Mouse (Mus musculus): ENCODE data around the gene Lrfn5.
A peak's percentile ranks its signal among the peaks of the same experiment; 100 is the strongest.

Gene Lrfn5

DNA sequence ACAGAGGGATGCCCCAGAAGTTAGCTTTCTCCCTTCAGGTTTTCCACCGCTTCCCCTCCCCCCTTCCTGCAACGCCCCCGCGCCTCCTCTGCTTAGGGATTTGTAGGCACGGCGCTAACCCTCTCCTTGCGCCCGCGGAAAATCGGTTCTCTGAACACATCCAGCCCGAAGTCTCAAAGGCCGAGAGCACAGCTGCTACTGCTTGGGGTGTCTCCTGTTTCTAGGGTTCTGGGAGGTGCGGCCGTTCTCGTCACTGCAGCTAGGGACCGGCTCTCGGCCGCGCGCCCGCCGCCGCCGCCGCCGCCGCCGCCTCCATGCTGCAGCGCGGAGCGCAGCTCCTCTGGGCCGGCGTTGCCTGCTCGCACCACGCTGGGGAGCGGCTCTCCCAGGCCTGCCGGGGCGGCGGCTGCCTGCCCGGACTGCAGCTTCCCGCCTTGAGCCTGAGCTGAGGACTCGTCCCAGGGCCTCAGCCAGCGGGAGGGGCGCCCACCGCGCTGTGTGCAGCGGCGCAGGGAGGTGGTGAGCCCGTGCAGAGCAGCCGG, at the start of gene Lrfn5:
Gene Lrfn5 (plus strand): TSS at position 322 of the 542 bp plus-strand sequence.
- peak; percentile 75 for DNase-seq (ENCODE audit: low read depth, low spot score)

DNA sequence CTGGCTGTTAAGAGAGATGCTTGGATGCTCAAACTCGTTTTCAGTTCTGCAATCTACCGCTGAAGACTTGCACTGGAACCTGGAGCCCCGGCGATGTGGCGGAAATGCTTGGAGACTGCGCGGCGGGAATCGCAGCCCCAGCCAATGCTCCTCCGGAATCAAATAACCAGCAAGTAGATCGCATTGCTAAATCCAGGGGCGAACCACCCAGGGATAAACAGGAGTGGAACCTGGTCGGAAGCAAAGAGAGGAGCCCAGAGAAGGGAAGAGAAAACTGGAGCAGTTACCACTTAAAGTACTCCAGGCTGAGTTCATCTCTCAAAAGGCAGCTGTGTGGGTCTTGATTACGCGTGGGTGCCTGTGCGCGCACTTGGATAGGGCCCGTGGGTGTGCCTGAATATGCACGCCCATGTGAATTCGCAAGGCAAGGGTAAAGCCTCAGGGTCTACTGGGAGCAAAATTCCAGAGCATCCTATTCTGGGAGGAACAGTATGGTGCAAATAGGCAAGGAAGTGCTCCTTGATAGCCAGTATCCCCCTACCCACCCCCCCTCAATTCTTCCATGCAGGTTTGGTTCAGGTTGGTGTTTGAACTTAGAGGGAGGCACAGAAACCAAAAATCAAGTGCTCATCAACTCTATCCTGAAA, 1.3 kb upstream of the Lrfn5 start:
- no peak for DNase-seq (ENCODE audit: low read depth, low spot score)

DNA sequence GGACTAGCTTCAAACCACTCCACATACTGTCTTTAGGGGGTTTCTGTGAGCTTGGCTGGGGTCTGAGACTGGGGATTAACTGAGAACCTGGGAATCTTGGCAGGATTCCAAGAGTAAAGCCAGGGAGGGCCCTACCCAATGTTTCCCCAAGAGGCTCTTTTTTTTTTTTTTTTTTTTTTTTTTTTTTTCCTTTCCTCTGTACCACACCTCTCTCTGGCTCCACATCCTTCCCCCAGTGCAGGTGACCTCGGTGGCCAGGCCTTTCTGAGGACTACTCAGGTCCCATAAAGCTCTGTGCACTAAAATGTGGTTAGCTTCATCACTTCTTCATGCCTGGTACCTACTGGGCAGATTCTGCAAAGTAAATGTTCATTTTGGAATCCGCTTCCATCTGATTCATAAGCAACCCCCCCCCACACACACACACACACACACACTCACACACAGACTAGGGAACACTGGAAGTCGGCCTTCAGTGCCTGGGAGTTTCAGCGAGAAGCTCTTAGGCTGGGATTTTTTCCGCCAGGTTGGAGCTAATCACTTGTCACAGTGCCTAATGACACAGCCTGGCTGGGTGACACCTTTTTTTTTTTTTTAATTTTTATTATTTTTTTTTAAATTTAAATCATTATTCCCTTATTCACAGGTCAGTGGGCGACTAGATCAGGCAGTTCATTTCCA, 662 bp upstream of the Lrfn5 start:
- DNase-seq (ENCODE audit: low read depth, low spot score), result no peak

DNA sequence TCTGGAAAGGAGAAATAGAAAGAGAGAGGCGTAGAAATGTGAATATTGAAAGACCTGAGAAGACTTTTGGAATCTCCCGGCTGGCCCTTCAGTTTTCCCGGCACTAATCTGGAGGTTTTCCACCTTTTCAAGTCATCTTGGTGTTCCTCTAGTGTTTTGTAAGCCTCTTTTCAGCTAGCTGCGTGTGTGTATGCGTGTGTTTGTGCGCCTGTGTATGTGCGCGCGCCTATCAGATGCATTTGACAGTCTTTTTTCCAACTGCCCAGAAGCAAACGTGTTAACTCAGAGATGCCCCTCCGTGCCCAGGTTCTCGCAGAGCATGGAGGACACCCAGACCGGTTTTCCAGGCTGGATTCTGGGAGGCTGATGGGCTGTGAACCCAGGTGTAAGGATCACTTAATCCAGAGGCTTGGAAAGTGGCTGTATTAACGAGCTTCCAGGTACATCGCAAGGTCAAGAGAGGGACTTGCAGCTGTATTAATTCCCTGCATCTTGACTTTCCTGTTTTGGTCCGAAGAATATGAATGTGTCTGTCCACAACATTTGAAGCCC, 757 bp downstream of the Lrfn5 start:
- no peak for DNase-seq (ENCODE audit: low read depth, low spot score)

DNA sequence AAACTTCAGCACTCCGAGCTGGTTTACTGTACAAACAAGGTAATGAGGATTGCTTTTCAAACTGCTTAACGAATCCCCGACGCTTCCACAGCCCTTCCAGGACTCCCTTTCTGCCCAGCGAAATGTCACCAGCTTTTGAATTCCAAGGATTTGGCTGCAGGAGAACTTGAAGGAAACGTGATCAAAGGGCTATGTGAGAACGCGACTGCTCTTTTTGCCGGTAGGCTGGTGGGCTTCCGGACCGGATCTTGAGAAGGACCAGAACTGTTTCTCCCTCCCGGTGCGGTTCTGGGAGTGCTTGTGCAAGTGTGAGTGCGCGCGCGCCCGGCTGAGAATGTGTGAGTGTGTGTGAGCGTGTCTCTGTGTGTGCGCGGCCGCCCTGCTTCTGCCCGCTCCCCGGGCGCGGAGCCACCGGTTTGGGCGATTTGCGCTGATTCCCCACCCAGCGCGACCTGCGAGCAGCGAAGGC, 1.3 kb downstream of the Lrfn5 start:
- peak; percentile 24 for DNase-seq (ENCODE audit: low read depth, low spot score)

DNA sequence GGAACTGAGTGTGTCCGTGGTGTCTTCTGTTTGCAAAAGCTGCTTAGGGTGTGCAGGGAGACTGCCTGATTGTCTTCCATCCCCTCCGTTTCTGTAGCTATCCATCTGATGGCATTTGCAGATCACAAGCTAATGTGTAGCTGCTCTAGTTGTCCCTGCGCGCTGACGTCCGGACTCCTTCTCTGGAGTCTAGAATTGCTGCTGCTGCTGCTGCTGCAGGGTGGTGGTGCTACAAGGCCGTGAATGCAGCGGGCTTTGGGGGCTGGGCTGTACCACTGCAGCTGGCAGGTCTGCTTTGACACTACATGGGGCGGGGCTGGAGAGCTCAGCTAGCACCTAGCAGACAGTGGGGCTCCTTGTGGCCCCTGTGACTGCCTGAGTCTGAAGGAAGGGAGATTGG, 3.2 kb downstream of the Lrfn5 start:
- DNase-seq (ENCODE audit: low read depth, low spot score), result peak; percentile 48

DNA sequence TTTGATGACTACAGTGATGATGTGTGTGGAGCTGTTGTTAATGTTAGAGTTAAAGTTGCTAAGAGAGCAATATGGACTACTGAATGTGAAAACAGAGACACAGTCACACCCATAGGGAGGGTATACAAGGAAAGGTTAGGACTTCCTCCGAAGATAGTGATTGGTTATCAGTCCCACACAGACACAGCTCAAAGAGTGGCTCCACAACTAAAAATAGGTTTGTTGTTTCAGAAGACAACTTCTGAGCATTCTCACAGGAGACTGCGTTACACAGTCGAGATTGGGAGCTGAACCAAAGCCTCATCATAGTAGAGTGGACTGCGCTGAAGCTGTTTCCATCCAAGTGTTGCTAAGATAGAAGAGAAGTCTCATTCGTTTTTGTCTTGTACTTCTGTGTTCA, 57.0 kb downstream of the Lrfn5 start:
- no peak for DNase-seq (ENCODE audit: low read depth, low spot score)

DNA sequence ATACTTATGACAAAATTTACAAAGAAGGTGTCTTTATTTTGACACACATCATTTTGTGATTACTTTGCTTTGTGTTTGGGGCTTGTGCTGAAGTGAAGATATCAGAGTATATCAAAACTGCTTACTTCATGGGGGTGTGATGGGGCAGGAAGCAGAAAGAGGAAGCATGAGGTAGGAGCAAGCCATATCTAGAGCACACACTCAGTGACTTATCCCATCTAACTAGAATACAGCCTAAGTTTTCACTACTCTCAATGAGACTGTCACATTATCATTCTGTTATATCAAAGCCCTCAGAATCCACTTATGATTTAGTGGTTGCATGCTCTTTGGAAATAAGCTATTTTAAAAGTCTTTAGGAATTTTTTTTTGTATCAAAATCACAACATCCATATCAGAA, 77.4 kb downstream of the Lrfn5 start:
- no peak for DNase-seq (ENCODE audit: low read depth, low spot score)

DNA sequence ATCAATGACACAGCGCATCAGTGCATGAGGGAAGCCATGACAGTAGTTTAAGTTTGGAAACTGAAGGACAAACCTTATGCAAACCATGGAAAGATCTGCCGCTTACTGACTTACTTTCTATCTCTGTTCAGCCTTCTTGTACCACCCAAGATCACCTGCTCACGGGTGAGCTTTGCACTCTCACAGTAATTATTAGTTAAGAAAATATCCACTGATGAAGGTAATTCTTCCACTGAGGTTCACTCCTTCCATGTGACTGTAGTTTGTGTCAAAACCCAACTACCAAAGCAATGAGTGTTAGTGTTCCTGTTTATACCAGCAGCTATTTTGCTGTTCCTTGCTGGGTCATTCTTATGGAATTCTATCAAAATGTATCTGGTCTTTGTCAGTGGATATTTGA, 84.9 kb downstream of the Lrfn5 start:
- DNase-seq (ENCODE audit: low read depth, low spot score), result no peak

DNA sequence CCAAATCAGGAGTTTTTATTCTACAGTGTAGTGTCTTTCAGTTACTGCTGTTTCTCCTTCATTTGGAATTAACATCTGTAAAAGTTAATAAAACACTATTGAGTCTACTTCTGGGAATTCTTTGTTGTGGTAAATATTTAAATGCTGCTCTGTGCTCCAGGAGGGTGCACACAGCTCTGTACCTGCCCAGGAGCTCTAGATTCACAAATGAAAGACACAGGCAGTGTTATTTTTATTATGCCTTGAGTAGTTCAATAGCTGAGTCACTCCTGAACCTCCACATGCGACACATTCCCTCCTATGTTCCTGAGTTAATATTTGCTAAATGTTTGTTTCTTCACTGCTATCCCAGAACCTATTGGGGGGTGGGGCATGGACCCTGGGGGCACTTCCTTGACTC, 87.1 kb downstream of the Lrfn5 start:
- no peak for DNase-seq (ENCODE audit: low read depth, low spot score)

DNA sequence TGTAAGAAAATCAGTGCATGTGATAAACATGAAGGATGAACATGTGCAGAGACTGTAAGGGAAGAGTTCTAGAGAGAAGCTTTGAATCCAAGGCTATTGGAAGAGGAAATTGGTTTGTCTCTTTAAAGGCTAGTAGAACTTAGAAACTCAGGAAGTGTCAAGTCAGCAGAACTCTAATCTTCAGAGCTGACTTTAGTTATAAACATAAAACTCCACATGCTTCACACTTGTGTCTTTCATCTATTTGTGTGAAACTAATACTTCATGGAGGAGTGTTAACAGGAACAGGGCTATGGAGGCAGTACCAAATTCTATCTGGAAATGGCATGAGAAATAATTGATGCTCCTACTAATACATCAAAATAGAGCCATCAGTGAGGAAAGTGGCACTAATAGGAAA, 101.6 kb downstream of the Lrfn5 start:
- no peak for DNase-seq (ENCODE audit: low read depth, low spot score)

DNA sequence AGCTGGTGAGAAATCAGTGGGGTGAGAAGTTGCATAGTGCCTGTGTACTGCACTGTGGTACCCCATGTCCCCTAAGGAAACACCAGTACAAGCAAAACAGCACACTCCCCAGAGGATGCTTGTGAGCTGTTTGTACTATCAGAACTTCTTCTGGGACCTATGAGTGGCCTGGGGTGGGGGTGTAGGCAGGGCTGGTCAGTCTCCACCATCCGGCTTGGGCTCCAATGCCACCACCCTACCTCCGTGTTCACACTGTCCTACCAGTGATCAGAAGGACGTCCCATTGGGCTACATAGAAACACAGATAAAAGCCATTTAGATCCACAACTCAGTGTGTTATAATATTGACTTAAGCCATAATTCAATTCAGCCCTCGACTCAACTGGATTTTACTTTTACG, 131.4 kb downstream of the Lrfn5 start:
- DNase-seq (ENCODE audit: low read depth, low spot score), result no peak

DNA sequence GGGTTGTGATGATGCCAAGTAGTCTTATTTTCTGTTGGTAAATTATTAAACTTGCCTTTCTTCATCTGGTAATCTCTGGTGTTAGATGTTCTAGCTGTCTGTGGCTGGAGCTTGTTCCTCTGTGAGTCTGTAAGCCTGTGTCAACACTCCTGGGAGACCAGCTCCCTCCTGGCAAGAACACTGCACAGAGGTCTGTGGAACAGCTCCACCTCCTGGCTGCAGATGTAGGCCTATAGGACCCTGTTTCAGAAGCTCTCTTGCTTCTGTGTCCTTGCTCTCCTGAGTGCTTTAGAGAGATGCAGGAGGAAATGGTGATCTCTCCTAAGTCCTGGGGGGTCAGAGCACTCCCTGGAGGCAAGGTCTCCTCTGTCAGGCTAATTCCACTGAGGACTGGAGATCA, 200.2 kb downstream of the Lrfn5 start:
- DNase-seq (ENCODE audit: low read depth, low spot score), result peak; percentile 19

DNA sequence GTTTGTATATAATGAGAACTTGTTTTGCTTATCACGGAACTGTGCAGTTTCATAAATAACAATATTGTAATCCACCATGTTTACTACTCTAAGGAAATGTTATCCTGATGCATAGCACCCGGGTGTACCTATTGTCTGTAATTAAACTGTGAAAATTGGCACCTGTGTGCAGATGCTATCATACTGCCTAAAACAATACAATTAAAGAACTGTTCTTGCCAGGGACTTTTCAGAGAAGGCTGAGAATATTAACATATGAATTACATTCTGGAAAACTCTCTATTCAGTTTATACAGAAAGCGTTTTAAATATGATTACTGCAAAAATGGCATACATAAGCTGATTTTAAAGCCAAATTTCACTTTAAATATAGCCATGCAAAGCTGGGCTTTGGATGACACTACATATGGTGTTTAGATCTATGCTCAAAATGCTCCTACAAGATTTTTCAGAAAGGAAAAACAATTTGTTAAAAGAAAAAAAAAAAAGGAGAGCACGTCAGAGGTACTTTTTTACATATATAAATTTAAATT, 284.2 kb downstream of the Lrfn5 start:
- no peak for DNase-seq (ENCODE audit: low read depth, low spot score)

DNA sequence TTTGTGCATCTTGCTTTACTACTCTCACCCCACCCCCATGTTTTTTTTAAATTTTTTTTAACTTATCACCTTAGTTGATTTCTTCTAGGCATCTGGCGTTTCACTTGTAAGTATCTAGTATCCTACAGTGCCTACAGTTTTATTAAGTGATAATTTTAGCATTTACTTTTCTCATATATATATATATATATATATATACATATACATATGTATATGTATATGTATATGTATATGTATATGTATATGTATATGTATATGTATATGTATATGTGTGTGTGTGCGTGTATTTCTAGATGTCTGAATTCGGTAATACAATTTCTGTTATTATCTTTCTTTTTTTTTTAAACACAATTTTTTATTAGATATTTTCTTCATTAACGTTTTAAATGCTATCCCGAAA, 300.7 kb downstream of the Lrfn5 start:
- DNase-seq (ENCODE audit: low read depth, low spot score), result no peak

DNA sequence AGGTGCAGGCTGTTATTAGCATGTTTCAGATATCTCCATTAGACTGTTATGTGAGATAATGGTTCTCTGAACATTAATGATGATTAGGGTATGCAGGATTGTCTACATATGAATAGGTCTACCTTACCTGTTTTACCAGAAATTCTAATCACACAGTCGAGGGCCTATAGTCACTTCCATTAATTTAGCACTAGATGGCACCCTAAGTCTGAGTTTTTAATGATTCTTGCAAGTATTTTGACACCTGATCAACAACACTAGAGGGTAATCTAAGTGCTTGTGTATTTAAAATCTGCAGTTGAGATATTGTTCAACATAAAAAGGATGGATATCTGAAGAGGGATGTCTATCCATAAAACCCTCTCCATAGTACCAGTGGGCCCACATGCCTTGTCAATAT, 303.4 kb downstream of the Lrfn5 start:
- peak; percentile 3 for DNase-seq (ENCODE audit: low read depth, low spot score)

DNA sequence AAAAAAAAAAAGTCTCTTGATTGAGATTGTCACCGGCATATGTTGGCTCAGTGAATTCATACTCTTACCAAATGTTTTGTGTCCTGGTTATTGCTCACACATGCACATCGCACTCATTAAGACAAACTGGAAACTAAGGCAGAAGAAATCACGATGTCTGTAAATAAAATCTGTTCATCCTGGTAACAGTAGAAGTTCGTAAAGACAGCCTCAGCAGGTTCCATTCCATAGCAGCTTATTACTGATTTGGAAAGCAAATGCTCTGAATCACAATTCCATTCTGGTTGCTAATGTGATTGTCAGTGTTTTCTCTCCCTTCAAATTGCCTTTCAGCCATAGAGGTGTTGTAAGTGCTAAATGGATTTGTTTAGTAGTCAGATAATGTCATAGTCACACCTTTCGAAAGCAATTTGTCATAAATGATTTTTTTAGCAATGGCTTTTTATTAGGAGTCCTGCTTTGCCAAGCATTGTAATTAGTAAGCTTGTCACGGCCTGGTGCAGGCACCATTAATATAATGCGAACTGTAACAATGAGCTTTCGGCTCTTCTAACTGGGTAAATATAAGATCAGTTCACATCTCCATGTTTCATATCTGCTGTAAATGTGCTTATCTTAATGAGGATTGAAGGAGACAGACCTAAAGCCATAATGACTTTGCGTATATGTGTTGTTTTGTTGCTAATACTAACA, 319.8 kb downstream of the Lrfn5 start:
- no peak for DNase-seq (ENCODE audit: low read depth, low spot score)

DNA sequence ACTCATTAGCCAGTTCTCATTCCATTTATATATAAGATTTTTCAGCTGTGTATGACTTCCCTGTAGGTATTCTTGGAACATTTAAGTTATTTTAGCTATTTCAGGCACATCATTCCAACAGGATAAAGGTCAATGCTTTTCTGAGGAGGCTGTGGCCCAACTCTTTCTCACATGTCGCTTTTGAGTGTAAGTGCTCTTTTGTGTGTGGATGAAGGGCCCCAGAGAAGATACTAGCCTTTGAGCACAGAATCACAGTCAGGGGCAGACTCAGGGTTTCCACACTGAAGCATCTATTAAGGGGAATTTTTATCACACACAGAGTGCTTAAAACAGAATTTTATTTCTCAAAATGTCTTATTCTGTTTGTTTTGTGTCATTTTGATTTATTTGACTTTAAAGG, 331.2 kb downstream of the Lrfn5 start:
- peak; percentile 0 for DNase-seq (ENCODE audit: low read depth, low spot score)
